Mouse (Mus musculus) neural tube, embryonic 12.5 days (tissue): ENCODE results near the gene Spryd7. TPM values are rescaled to one million over a fixed set of nuclear protein-coding genes. Genes with fewer than 3 reads are reported as not detected.

Experiments used
- polyA plus RNA-seq: library from polyadenylated mRNA; unstranded; fragments of >200 nt; fragmentation: Nextera tagmentation; extraction: Ambion mirVana; gene quantifications from 2 replicates; pipeline ENCODE4 v1.2.1, GENCODE M21; 2016

The Spryd7 gene
- polyA plus RNA-seq, 1 experiment from 2014 or later, result 22.5 TPM

Other genes starting within 250 kb of the Spryd7 start
- 0.52 and 0.67 TPM in 2 replicates for gene Arl11, start 247.1 kb downstream of the Spryd7 start, polyA plus RNA-seq
- gene Ebpl, start 196.4 kb downstream of the Spryd7 start, polyA plus RNA-seq, result 9.5 and 9.7 TPM in 2 replicates
- 75.6 and 81.5 TPM in 2 replicates for gene Kpna3, start 117.0 kb downstream of the Spryd7 start, polyA plus RNA-seq
- 40.5 and 46.5 TPM in 2 replicates for gene Trim13, start 41.4 kb upstream of the Spryd7 start, polyA plus RNA-seq
- gene Kcnrg, start 50.6 kb upstream of the Spryd7 start, polyA plus RNA-seq, result 1.8 and 2.1 TPM in 2 replicates